Mouse (Mus musculus) inflammation-experienced regulatory T-cells (primary cell): Measurements from ENCODE around the gene Nusap1. TPM values are rescaled to one million over a fixed set of nuclear protein-coding genes. Genes with fewer than 3 reads are reported as not detected.

Experiments used
- polyA plus RNA-seq, 2 experiments: library from polyadenylated mRNA; unstranded; fragments of 100-300 nt; shearing (Covaris generic); gene quantifications; one replicate each; pipeline ENCODE4 v1.2.1; 2017

Nusap1 gene
- 1 to 10 TPM in 1 of 2 experiments, not detected in 1; 1.9 TPM for polyA plus RNA-seq

DNA sequence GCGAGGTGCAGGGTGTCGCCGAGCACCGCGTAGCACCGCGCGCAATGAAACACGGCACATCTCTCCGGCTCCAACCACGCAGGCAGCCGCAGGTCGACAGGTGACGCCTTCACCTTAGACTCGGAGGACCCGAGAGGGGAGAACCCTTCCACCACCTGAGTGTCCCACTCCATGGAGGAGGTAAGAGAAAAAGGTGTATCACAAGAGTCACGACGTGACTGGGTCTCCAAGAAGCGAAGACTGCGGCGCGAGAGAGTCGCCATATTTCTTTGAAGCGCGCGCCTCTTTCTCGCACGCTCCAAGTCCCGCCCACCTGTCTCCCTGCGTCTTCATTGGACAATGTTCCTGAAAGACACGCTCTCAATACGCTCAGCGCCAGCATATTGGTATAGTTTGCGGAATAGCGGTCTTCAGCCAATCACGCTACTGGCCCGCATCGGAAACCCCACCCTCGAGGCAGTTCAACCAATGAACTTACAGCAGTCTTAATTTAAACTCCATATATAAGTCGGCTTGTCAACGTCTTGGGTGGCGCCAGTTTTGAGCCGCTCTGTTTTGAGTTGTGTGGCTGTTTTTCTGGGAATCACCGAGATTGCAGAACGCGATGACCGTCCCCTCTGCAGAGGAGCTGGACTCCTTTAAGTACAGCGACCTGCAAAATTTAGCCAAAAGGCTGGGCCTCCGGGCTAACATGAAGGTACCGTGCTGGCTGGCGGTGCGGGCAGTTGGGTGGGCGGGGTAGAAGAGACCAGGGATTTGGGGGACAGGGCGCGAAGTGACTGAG is at the start of gene Nusap1, which contains the start of gene Oip5:
TSS of gene Nusap1 (plus strand) at position 100 of the 784 bp plus-strand sequence.
TSS of gene Oip5 (minus strand) at position 271 of the 784 bp plus-strand sequence.

GRCm38 (mm10) chr2:119662220-119663182 is 44.4 kb downstream of the Nusap1 start, which contains the start of gene Ndufaf1:
Ndufaf1 (minus strand) TSS chr2:119662827.

GRCm38 (mm10) chr2:119674525-119675214 is 56.6 kb downstream of the Nusap1 start, which contains the start of gene Rtf1:
Rtf1 (plus strand) TSS chr2:119675068.

Other genes with a start within 250 kb of the Nusap1 start
- 1 to 10 TPM; 4.4 to 6.2 TPM for gene Ino80, start 140.6 kb upstream of the Nusap1 start, polyA plus RNA-seq
- gene Exd1, start 70.7 kb upstream of the Nusap1 start, polyA plus RNA-seq, result 1 to 10 TPM in 1 of 2 experiments, under 1 TPM in 1; 0.02 to 1.3 TPM
- 10 to 100 TPM; 58.3 to 82.7 TPM for gene Chp1, start 70.6 kb upstream of the Nusap1 start, polyA plus RNA-seq
- 1 to 10 TPM; 2.0 to 2.6 TPM for gene Oip5, start 171 bp downstream of the Nusap1 start, polyA plus RNA-seq
- gene Ndufaf1, start 44.5 kb downstream of the Nusap1 start, polyA plus RNA-seq, result 10 to 100 TPM; 29.0 to 30.9 TPM
- gene Rtf1, start 56.8 kb downstream of the Nusap1 start, polyA plus RNA-seq, result 10 to 100 TPM; 56.4 to 67.5 TPM
- under 1 TPM; 0.16 to 0.84 TPM for gene Itpka, start 124.0 kb downstream of the Nusap1 start, polyA plus RNA-seq
- 1 to 10 TPM in 1 of 2 experiments, under 1 TPM in 1; 0.58 to 1.4 TPM for gene Ltk, start 142.1 kb downstream of the Nusap1 start, polyA plus RNA-seq
- gene Rpap1, start 169.2 kb downstream of the Nusap1 start, polyA plus RNA-seq, result 10 to 100 TPM; 26.4 to 34.6 TPM
- gene Tyro3, start 179.4 kb downstream of the Nusap1 start, polyA plus RNA-seq, result 1 to 10 TPM; 6.3 to 6.8 TPM